Mouse (Mus musculus) lung, embryonic 16.5 days (tissue): ENCODE measurements around the gene C3ar1. TPM values are rescaled to one million over a fixed set of nuclear protein-coding genes. Genes with fewer than 3 reads are reported as not detected.
A peak's percentile ranks its signal among the peaks of the same experiment; 100 is the strongest.

ENCODE experiments used
- ATAC-seq: fragments of 200-750 bp; cut with Nextera tagmentation; 2 replicates; pipeline ENCODE4 v1.8.0; 2017; ENCODE audit warnings: low read depth, mild to moderate bottlenecking, moderate library complexity
- H3K27ac ChIP-seq: fragments of 300-500 bp; sonication (generic); 2 replicates; pipeline ENCODE4 v1.5.1; 2014; ENCODE audit warnings: mild to moderate bottlenecking, control low read depth, low read length
- H3K27me3 ChIP-seq: fragments of 300-500 bp; sonication (generic); 2 replicates; pipeline ENCODE4 v1.6.1; 2014; ENCODE audit warnings: low read depth, low read length, mixed read lengths; ENCODE audit not compliant: control insufficient read depth, insufficient read depth
- H3K36me3 ChIP-seq: fragments of 300-500 bp; sonication (generic); 2 replicates; pipeline ENCODE4 v1.6.1; 2014; ENCODE audit warnings: low read length; ENCODE audit not compliant: control insufficient read depth, insufficient read depth
- H3K4me1 ChIP-seq: fragments of 300-500 bp; sonication (generic); replicated peaks from 2 replicates; pipeline ENCODE4 v1.6.1; 2014; ENCODE audit warnings: low read length, mixed read lengths; ENCODE audit not compliant: control insufficient read depth, insufficient read depth
- H3K4me2 ChIP-seq: fragments of 300-500 bp; sonication (generic); 2 replicates; pipeline ENCODE4 v1.6.1; 2014; ENCODE audit warnings: low read depth, low read length, control low read depth
- H3K4me3 ChIP-seq: fragments of 300-500 bp; sonication (generic); 2 replicates; pipeline ENCODE4 v1.5.1; 2014; ENCODE audit warnings: mild to moderate bottlenecking, low read length, control low read depth
- H3K9ac ChIP-seq: fragments of 300-500 bp; sonication (generic); 2 replicates; pipeline ENCODE4 v1.6.1; 2014; ENCODE audit warnings: low read length, control low read depth
- H3K9me3 ChIP-seq: fragments of 300-500 bp; sonication (generic); 2 replicates; pipeline ENCODE4 v1.6.1; 2016; ENCODE audit warnings: low read length; ENCODE audit not compliant: control insufficient read depth
- whole genome bisulfite sequencing: fragments of 180-500 bp; shearing (Covaris S2); extraction: QIAGEN DNeasy Blood & Tissue Kit; methylation state at CpG from one replicate; pipeline ENCODE4 v1.1.7; 2014; 5-methylcytosine and 5-hydroxymethylcytosine counted together
- microRNA-seq: library from miRNA; unstranded; fragments of <30 nt; microRNA quantifications from one replicate; pipeline ENCODE4, GENCODE M21; 2016
- polyA plus RNA-seq: library from polyadenylated mRNA; unstranded; fragments of >200 nt; fragmentation: Nextera tagmentation; extraction: Ambion mirVana; gene quantifications from 2 replicates; pipeline ENCODE4 v1.2.1, GENCODE M21; 2015

The C3ar1 gene
- polyA plus RNA-seq, 1 experiment from 2014 or later: 3.4 TPM

GRCm38 (mm10) chr6:122810022-122810614 lies 45.8 kb downstream of the C3ar1 start:
- WGBS: 1% methylated on average over 11 of the region's 11 CpGs

GRCm38 (mm10) chr6:122804418-122804817 lies 51.5 kb downstream of the C3ar1 start:
- ATAC-seq: peak; percentile 15; the same call in 1 of the 2 replicates
- H3K9me3 ChIP-seq: no peaks in the 10 kb centered on the region
- H3K27me3 ChIP-seq: no peaks in the 10 kb centered on the region; the same call in 1 of the 2 replicates
- H3K36me3 ChIP-seq: no peaks in the 10 kb centered on the region
- H3K4me3 ChIP-seq: no peak overlapping the region
- H3K4me1 ChIP-seq: peaks cover 10% of the 10 kb centered on the region; the same call in 1 of the 2 replicates
- no peak overlapping the region for H3K9ac ChIP-seq
- no peak overlapping the region for H3K4me2 ChIP-seq
- H3K27ac ChIP-seq: no peak overlapping the region
- WGBS: 13% methylated on average over 5 of the region's 5 CpGs

More at GRCm38 (mm10) chr6:122810022-122810614, 45.8 kb downstream of the C3ar1 start:
- Histone ChIP-seq H3K4me3 (peak overlapping the region; percentile 78), H3K4me2 (peak overlapping the region; percentile 75), H3K9ac (peak overlapping the region; percentile 73), H3K27me3 (no peaks in the 10 kb centered on the region), H3K9me3 (no peaks in the 10 kb centered on the region), H3K27ac (peak overlapping the region; percentile 100), H3K36me3 (no peaks in the 10 kb centered on the region), H3K4me1 (peaks cover 9% of the 10 kb centered on the region; the same call in 1 of the 2 replicates)
- ATAC-seq: no peak

GRCm38 (mm10) chr6:122801801-122802514 lies 54.0 kb downstream of the C3ar1 start:
- no peak overlapping the region for H3K27ac ChIP-seq
- WGBS: 3% methylated on average over 34 of the region's 34 CpGs
- peak; percentile 59 for ATAC-seq

GRCm38 (mm10) chr6:122801301-122801800 lies 54.6 kb downstream of the C3ar1 start, which contains the start of gene Slc2a3:
Gene Slc2a3 (minus strand): TSS chr6:122801640.
- Histone ChIP-seq H3K36me3 (no peaks in the 10 kb centered on the region), H3K4me2 (peak within 1 kb of the TSS; percentile 98), H3K27me3 (no peaks in the 10 kb centered on the region; the same call in 1 of the 2 replicates), H3K9me3 (no peaks in the 10 kb centered on the region), H3K4me3 (peak within 1 kb of the TSS; percentile 61), H3K9ac (peak within 1 kb of the TSS; percentile 79), H3K27ac (peak within 1 kb of the TSS; percentile 59), H3K4me1 (peaks cover 10% of the 10 kb centered on the region; the same call in 1 of the 2 replicates)
- ATAC-seq: peak; percentile 73
- WGBS: under 1% methylated on average over 33 of the region's 46 CpGs

More at GRCm38 (mm10) chr6:122801801-122802514, 54.0 kb downstream of the C3ar1 start:
- Histone ChIP-seq H3K9me3 (no peaks in the 10 kb centered on the region), H3K9ac (peak overlapping the region; percentile 79), H3K4me2 (peak overlapping the region; percentile 98), H3K27me3 (no peaks in the 10 kb centered on the region; the same call in 1 of the 2 replicates), H3K4me3 (peak overlapping the region; percentile 61), H3K4me1 (peaks cover 10% of the 10 kb centered on the region; the same call in 1 of the 2 replicates), H3K36me3 (no peaks in the 10 kb centered on the region)

- peak overlapping the region; percentile 61 for H3K4me3 ChIP-seq
- 33% methylated on average over 10 of the region's 10 CpGs for WGBS
- peak overlapping the region; percentile 79 for H3K9ac ChIP-seq
- no peaks in the 10 kb centered on the region for H3K9me3 ChIP-seq
- H3K27me3 ChIP-seq: no peaks in the 10 kb centered on the region; the same call in 1 of the 2 replicates
- no peaks in the 10 kb centered on the region for H3K36me3 ChIP-seq
- peak overlapping the region; percentile 98 for H3K4me2 ChIP-seq
- peak; percentile 6; the same call in 1 of the 2 replicates for ATAC-seq
- H3K4me1 ChIP-seq: peaks cover 10% of the 10 kb centered on the region; the same call in 1 of the 2 replicates
- H3K27ac ChIP-seq: peak overlapping the region; percentile 59
Measured at GRCm38 (mm10) chr6:122800640-122801300, 55.2 kb downstream of the C3ar1 start.

Small RNAs within 50 kb of the gene (microRNA-seq; reads per million reads assigned to microRNA genes)
- gene Mir7231: not detected

Other genes with a start within 250 kb of the C3ar1 start
- gene Gdf3, start 246.1 kb downstream of the C3ar1 start, polyA plus RNA-seq: 0.06 TPM in 1 of 2 replicates, not detected in the other
- gene Dppa3, start 229.8 kb downstream of the C3ar1 start, polyA plus RNA-seq: 0.39 TPM in 1 of 2 replicates, not detected in the other
- 0.28 and 0.54 TPM in 2 replicates for gene Nanog, start 148.7 kb downstream of the C3ar1 start, polyA plus RNA-seq
- 6.9 and 7.5 TPM in 2 replicates for gene Slc2a3, start 54.5 kb downstream of the C3ar1 start, polyA plus RNA-seq
- 5.5 and 6.2 TPM in 2 replicates for gene Foxj2, start 36.2 kb downstream of the C3ar1 start, polyA plus RNA-seq
- gene Necap1, start 18.3 kb upstream of the C3ar1 start, polyA plus RNA-seq: 50.8 and 52.2 TPM in 2 replicates
- 2.4 and 2.7 TPM in 2 replicates for gene Clec4a1, start 65.7 kb upstream of the C3ar1 start, polyA plus RNA-seq
- gene Clec4a3, start 96.4 kb upstream of the C3ar1 start, polyA plus RNA-seq: 4.7 and 6.6 TPM in 2 replicates
- not detected in 2 replicates for gene Clec4a4, start 134.2 kb upstream of the C3ar1 start, polyA plus RNA-seq
- gene Clec4b1, start 193.8 kb upstream of the C3ar1 start, polyA plus RNA-seq: not detected in 2 replicates